Mouse (Mus musculus) CH12.LX (cell line): Measurements from ENCODE around the gene Meaf6. TPM values are rescaled to one million over a fixed set of nuclear protein-coding genes. Genes with fewer than 3 reads are reported as not detected.

Source experiments
- DNase-seq: peaks from one replicate; pipeline ENCODE4 v3.0.0-alpha.2; 2013; ENCODE audit errors: extremely low read depth
- H3K27ac ChIP-seq: 2 replicates; pipeline ENCODE4 v1.5.1; 2012; ENCODE audit warnings: low read depth, mild to moderate bottlenecking, control low read depth, moderate library complexity; ENCODE audit not compliant: insufficient read depth
- H3K27me3 ChIP-seq: replicated peaks from 2 replicates; pipeline ENCODE3; 2012; ENCODE audit warnings: inconsistent platforms
- H3K36me3 ChIP-seq, 2 experiments: replicated peaks in 1 of 2; 2 replicates each; pipeline versions ENCODE3 to v1.6.1; 2012; ENCODE audit warnings: inconsistent platforms in 1 of 2, low read length in 1 of 2, mild to moderate bottlenecking in 1 of 2, mixed read lengths in 1 of 2, moderate library complexity in 1 of 2; ENCODE audit not compliant: control insufficient read depth in 1 of 2, insufficient read depth in 1 of 2
- H3K4me1 ChIP-seq, 2 experiments: 2 replicates each; pipeline ENCODE4 v1.6.1; 2012; ENCODE audit warnings: inconsistent platforms in 1 of 2, moderate library complexity in 1 of 2; ENCODE audit not compliant: insufficient read depth in 2 of 2, control insufficient read depth in 1 of 2
- H3K4me2 ChIP-seq: 2 replicates; pipeline ENCODE4 v1.6.1; 2012; ENCODE audit warnings: low read depth, mild to moderate bottlenecking, control low read depth; ENCODE audit not compliant: poor library complexity, insufficient read depth, severe bottlenecking
- H3K4me3 ChIP-seq, 3 experiments: fragments of 150-350 bp in 1 of 3; sonication (generic) in 1 of 3; replicated peaks in 1 of 3; 2 replicates each; pipeline versions ENCODE3 to v1.5.1; 2011 to 2012; ENCODE audit warnings: low read depth in 2 of 3, low read length in 2 of 3, mild to moderate bottlenecking in 2 of 3, moderate library complexity in 2 of 3, control low read depth in 1 of 3, improper control_type of control experiment in 1 of 3, inconsistent platforms in 1 of 3, mixed read lengths in 1 of 3; ENCODE audit not compliant: poor library complexity in 1 of 3
- H3K79me2 ChIP-seq: replicated peaks from 2 replicates; pipeline ENCODE4 v1.6.1; 2012; ENCODE audit warnings: mild to moderate bottlenecking, moderate library complexity; ENCODE audit not compliant: control insufficient read depth, poor library complexity, insufficient read depth, severe bottlenecking; ENCODE audit errors: extremely low read depth
- H3K9ac ChIP-seq: 2 replicates; pipeline ENCODE4 v1.6.1; 2012; ENCODE audit warnings: low read depth, mild to moderate bottlenecking, control low read depth, moderate library complexity; ENCODE audit not compliant: insufficient read depth
- H3K9me3 ChIP-seq: replicated peaks from 2 replicates; pipeline ENCODE3; 2012; ENCODE audit warnings: low read length, inconsistent platforms, mixed read lengths
- E2F4 ChIP-seq: IDR thresholded peaks from 2 replicates; pipeline ENCODE4 v1.6.1; 2011; ENCODE audit warnings: low read depth, low read length, improper control_type of control experiment; ENCODE audit not compliant: insufficient replicate concordance
- GABPA ChIP-seq: IDR thresholded peaks from 2 replicates; pipeline ENCODE4 v1.6.1; 2012; ENCODE audit warnings: low read depth, low read length, improper control_type of control experiment, inconsistent platforms; ENCODE audit not compliant: insufficient replicate concordance
- IRF4 ChIP-seq: IDR thresholded peaks from 2 replicates; pipeline ENCODE4 v1.6.1; 2014; ENCODE audit warnings: low read depth, mild to moderate bottlenecking, inconsistent platforms, low read length, improper control_type of control experiment
- KAT2A ChIP-seq: IDR thresholded peaks from 2 replicates; pipeline ENCODE4 v1.6.1; 2012; ENCODE audit warnings: low read length, improper control_type of control experiment, inconsistent platforms; ENCODE audit not compliant: insufficient replicate concordance
- MAFK ChIP-seq: IDR thresholded peaks from 2 replicates; pipeline ENCODE4 v1.6.1; 2011; ENCODE audit warnings: low read length, improper control_type of control experiment; ENCODE audit not compliant: insufficient replicate concordance
- MAX ChIP-seq: IDR thresholded peaks from 2 replicates; pipeline ENCODE4 v1.6.1; 2011; ENCODE audit warnings: low read length, improper control_type of control experiment
- MAZ ChIP-seq: IDR thresholded peaks from 2 replicates; pipeline ENCODE4 v1.6.1; 2012; ENCODE audit warnings: low read depth, mild to moderate bottlenecking, inconsistent platforms, low read length, improper control_type of control experiment, moderate library complexity
- NELFE ChIP-seq: IDR thresholded peaks from 2 replicates; pipeline ENCODE4 v1.6.1; 2011; ENCODE audit warnings: low read depth, low read length, improper control_type of control experiment
- NRF1 ChIP-seq: IDR thresholded peaks from 2 replicates; pipeline ENCODE4 v1.6.1; 2014; ENCODE audit warnings: low read depth, mild to moderate bottlenecking, inconsistent platforms, low read length, improper control_type of control experiment, moderate library complexity
- SIN3A ChIP-seq: IDR thresholded peaks from 2 replicates; pipeline ENCODE4 v1.6.1; 2012; ENCODE audit warnings: low read length, improper control_type of control experiment, inconsistent platforms
- SMC3 ChIP-seq: IDR thresholded peaks from 2 replicates; pipeline ENCODE4 v1.6.1; 2011; ENCODE audit warnings: low read depth, low read length, improper control_type of control experiment
- TCF12 ChIP-seq: IDR thresholded peaks from 2 replicates; pipeline ENCODE4 v1.6.1; 2014; ENCODE audit warnings: low read depth, mild to moderate bottlenecking, inconsistent platforms, low read length, improper control_type of control experiment
- UBTF ChIP-seq: IDR thresholded peaks from 2 replicates; pipeline ENCODE4 v1.6.1; 2012; ENCODE audit warnings: low read depth, mild to moderate bottlenecking, inconsistent platforms, low read length, improper control_type of control experiment, moderate library complexity
- USF2 ChIP-seq: conservative IDR thresholded peaks from 2 replicates; pipeline ENCODE4 v1.6.1; 2011; ENCODE audit warnings: low read depth, low read length, improper control_type of control experiment
- ZMIZ1 ChIP-seq: IDR thresholded peaks from 2 replicates; pipeline ENCODE4 v1.6.1; 2012; ENCODE audit warnings: low read depth, mild to moderate bottlenecking, inconsistent platforms, low read length, improper control_type of control experiment
- dilution Hi-C: fragments of 300-500 bp; cut with MboI; formaldehyde crosslinking; loops from 2 replicates; pipeline ENCODE4 v1.14.3; 2020; ENCODE audit warnings: low sequenced_read_pairs; ENCODE audit not compliant: extremely low pct_unique_long_range_greater_than_20kb, extremely low pct_ligation_motif_present
- in situ Hi-C: fragments of 300-500 bp; cut with MboI; formaldehyde crosslinking; loops from 3 replicates; pipeline ENCODE4 v1.14.3; 2019; ENCODE audit warnings: low sequenced_read_pairs, low pct_ligation_motif_present, low pct_unique_long_range_greater_than_20kb, mixed read lengths
- polyA plus RNA-seq: library from polyadenylated mRNA; unstranded; fragments of >175 nt; gene quantifications from 2 replicates; pipeline ENCODE4 v1.2.1, GENCODE M21; 2012; ENCODE audit warnings: low read depth; ENCODE audit not compliant: insufficient read length
- total RNA-seq, 2 experiments: library from RNA; depleted of rRNA; stranded (reverse); fragments of 300-350 nt in 1 of 2; fragments of >200 nt in 1 of 2; gene quantifications; 2 replicates each; pipeline ENCODE4 v1.2.3; 2012 to 2014

The Meaf6 gene
- total and polyA plus RNA-seq, 3 experiments, result 26.4 to 52.8 (median 29.3) TPM

GRCm38 (mm10) chr4:125136303-125136888 is 51.5 kb downstream of the Meaf6 start:
- Histone ChIP-seq H3K36me3 (no peaks in the 10 kb centered on the region), H3K27me3 (no peaks in the 10 kb centered on the region), H3K27ac (no peak overlapping the region), H3K79me2 (no peaks in the 10 kb centered on the region), H3K4me1 (peaks cover 7 to 21% of the 10 kb centered on the region in 2 experiments), H3K4me2 (no peak overlapping the region), H3K9ac (no peak overlapping the region), H3K9me3 (no peaks in the 10 kb centered on the region), H3K4me3 (no peak overlapping the region)
- DNase-seq, result no peak
- dilution Hi-C loops (no loop called here), in situ Hi-C loops (no loop called here)
- TF ChIP-seq IRF4, result no peak
- no peak for TF ChIP-seq KAT2A
- TF ChIP-seq MAFK, result no peak
- no peak for TF ChIP-seq SMC3
- no peak for TF ChIP-seq MAZ
- TF ChIP-seq SIN3A, result no peak

GRCm38 (mm10) chr4:125138321-125138720 is 53.4 kb downstream of the Meaf6 start:
- TF ChIP-seq KAT2A (no peak), ZMIZ1 (no peak), E2F4 (no peak), USF2 (no peak), MAZ (no peak), NELFE (no peak), SIN3A (no peak), UBTF (no peak), NRF1 (no peak), MAX (no peak), TCF12 (no peak), GABPA (no peak)
- Histone ChIP-seq H3K79me2 (no peaks in the 10 kb centered on the region), H3K27ac (no peak overlapping the region), H3K4me2 (no peak overlapping the region), H3K4me1 (peaks cover 2 to 9% of the 10 kb centered on the region in 2 experiments; a peak in 2 of 4 replicates), H3K36me3 (no peaks in the 10 kb centered on the region), H3K4me3 (no peak overlapping the region), H3K9me3 (no peaks in the 10 kb centered on the region), H3K9ac (no peak overlapping the region), H3K27me3 (peaks cover 12% of the 10 kb centered on the region)
- dilution Hi-C loops (no loop called here), in situ Hi-C loops (no loop called here)
- no peak for DNase-seq
